Mouse (Mus musculus) gastrocnemius, postnatal 14 days (tissue): ENCODE data around the gene Tlk2. TPM values are rescaled to one million over a fixed set of nuclear protein-coding genes. Genes with fewer than 3 reads are reported as not detected.
"Not testable (repeated sequence)": the region's sequence is repeated elsewhere in the genome, so short reads cannot be mapped to it uniquely, and the experiment has no call there.

Source experiments
- DNase-seq: peaks from one replicate; pipeline ENCODE4 v3.0.0; 2021; ENCODE audit warnings: mixed read lengths
- intact Hi-C: fragments of 180-260 bp; cut with DNase I; formaldehyde crosslinking; loops from one replicate; pipeline ENCODE4 v1.15.1; 2025; ENCODE audit warnings: low total_unique reads
- long read RNA-seq, 2 experiments: library from polyadenylated mRNA; stranded (forward); transcript quantifications; one replicate each; pipeline ENCODE4 v2.0.0; 2021
- total RNA-seq, 2 experiments: library from RNA; stranded (reverse); gene quantifications; 2 replicates each; pipeline ENCODE4 v1.2.3; 2021

Gene Tlk2
- total RNA-seq = 10 to 100 TPM; 32.3 to 33.6 TPM
- long read RNA-seq, experiment 1, partial matches to known transcripts = 3 of 17 reads
- long read RNA-seq, experiment 1, other reads (novel, unspliced or antisense) = 7 of 17 reads
- long read RNA-seq, experiment 2, transcript Tlk2-204 (22 exons, 3,699 nt) = major isoform, 9 of 19 reads
- long read RNA-seq, experiment 2, partial matches to known transcripts = 3 of 19 reads
- long read RNA-seq, experiment 2, other reads (novel, unspliced or antisense) = 6 of 19 reads

GRCm38 (mm10) chr11:105178516-105178915 lies at the start of gene Tlk2:
Gene Tlk2 (plus strand): TSS chr11:105178807.
- DNase-seq = no peak
- intact Hi-C loops = no loop called here

DNA sequence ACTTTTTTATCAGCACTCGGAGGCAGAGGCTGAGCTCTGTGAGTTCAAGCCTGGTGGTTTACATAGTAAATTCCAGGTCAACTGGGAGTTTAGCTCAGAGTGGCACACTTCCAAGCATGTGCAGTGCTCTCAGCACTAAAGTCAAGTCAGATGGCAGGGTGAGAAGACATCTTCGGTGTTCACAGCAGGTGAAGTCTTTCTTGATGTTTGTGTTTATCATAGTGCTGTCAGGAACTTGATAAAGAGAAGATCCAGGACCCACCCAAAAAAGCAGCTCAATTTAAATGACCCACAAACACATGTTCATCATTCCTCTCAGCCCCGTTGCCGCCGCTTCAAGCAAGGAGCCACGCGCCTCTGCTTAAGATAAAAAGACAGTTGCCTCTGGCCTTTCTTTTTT lies 42.9 kb upstream of the Tlk2 start:
- no peak for DNase-seq
- intact Hi-C loops = no loop called here

DNA sequence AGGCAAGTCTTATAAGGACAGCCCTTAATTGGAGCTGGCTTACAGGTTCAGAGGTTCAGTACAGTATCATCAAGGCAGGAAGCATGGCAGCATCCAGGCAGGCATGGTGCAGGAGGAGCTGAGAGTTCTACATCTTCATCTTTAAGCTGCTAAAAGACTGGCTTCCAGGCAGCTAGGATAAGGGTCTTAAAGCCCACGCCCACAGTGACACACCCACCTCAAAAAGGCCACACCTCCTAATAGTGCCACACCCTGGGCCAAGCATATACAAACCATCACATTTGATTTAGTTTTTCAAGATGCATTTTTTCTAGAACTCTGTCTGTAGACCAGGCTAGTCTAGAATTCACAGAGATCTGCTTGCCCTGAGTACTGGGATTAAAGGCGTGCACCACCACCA lies 41.4 kb upstream of the Tlk2 start:
- intact Hi-C loops, DNase-seq: not testable (repeated sequence)

- intact Hi-C loops, DNase-seq: not testable (repeated sequence)
Measured at GRCm38 (mm10) chr11:105140512-105140911, 38.1 kb upstream of the Tlk2 start.

DNA sequence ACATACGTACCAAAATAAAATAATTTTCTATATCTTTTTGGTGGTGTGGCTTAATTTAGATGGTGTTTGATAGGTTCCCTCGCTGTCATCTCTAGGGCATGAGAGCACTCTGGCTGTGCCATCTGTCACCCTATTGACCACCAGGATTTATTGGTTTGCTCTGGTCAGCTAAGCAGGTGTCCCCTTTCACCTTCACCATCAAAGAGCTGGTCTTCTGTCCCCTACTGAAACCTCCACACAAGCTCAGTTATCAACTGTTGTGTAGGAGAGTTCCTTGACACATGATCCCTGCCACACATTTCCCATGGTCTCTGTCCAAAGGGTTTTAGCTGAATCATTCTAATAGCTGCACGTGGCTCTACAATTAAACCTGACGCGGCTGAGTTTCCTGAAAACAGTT lies 37.5 kb upstream of the Tlk2 start:
- DNase-seq = no peak
- intact Hi-C loops = no loop called here

- no peak for DNase-seq
- intact Hi-C loops = no loop called here
Measured at GRCm38 (mm10) chr11:105143564-105143963, 35.0 kb upstream of the Tlk2 start.

DNA sequence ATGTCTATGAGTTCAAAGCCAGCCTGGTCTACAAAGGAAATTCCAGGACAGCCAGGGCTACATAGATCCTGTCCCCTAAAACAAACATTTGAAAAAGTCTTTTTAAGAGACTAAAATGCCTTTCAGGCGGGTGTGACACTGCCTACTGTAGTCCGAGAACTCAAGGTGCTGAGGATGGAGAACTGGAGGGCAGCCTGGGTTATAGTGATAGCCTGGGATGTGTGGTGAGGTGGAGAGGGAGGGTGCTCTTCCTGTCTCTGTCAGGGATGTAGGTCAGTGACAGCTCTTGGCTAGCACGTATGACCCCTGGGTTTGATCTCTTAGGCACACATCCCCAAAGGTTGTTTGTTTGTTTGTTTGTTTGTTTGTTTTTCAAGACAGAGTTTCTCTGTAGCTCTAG lies 34.5 kb upstream of the Tlk2 start:
- no peak for DNase-seq
- intact Hi-C loops = no loop called here

GRCm38 (mm10) chr11:105144508-105145210 lies 33.9 kb upstream of the Tlk2 start:
- no peak for DNase-seq
- intact Hi-C loops = no loop called here

DNA sequence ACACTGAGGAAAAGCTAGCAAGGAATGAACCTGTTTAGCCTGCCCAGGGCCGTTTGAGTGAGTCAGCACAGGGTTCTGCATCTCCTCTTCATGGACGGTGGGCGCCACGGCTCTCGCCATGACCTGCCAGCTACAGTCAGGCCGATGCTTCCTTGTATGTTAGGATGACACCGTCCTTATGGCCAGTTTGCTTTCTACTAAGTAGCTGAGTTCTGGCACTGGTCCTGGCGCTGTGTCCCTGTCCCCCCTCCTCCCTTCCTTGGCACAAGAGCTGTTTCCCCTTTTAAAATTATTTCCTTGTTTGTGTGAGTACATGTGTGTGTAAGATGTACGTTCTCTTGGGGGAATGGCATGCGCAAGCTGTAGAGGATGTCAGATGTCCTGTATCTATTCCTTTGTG lies 33.4 kb upstream of the Tlk2 start:
- no peak for DNase-seq
- intact Hi-C loops = no loop called here

- intact Hi-C loops = no loop called here
Measured at GRCm38 (mm10) chr11:105146593-105146992, 32.0 kb upstream of the Tlk2 start, which contains the start of gene Gm10842. Gene Gm10842 (plus strand): TSS chr11:105146893.

GRCm38 (mm10) chr11:105149353-105149752 lies 29.3 kb upstream of the Tlk2 start:
- DNase-seq = no peak
- intact Hi-C loops = no loop called here

More at GRCm38 (mm10) chr11:105146593-105146992, 32.0 kb upstream of the Tlk2 start, which contains the start of gene Gm10842:
- no peak for DNase-seq

GRCm38 (mm10) chr11:105149766-105150165 lies 28.8 kb upstream of the Tlk2 start:
- no peak for DNase-seq
- intact Hi-C loops = no loop called here

DNA sequence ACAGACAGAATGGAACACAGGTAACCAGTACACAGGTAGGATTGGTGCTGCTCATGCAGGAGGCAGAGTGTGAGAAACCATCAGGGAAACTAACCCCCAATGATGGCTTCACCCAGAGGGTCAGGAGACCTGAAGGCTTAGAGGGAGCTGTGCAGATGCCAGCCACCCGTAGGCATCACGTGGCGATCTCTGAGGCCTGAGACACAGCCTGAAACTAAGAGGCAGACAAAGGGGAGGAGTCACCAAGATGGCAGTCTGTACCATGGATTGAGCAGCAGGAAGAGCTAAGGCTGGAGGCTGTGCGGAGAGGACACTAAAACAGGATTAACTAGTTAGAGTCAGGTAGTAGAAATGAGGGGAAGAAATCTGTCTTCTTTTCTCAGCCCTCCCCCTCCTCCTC lies 27.9 kb upstream of the Tlk2 start:
- intact Hi-C loops = no loop called here
- no peak for DNase-seq

GRCm38 (mm10) chr11:105151226-105152016 lies 27.2 kb upstream of the Tlk2 start:
- intact Hi-C loops = no loop called here
- no peak for DNase-seq

- intact Hi-C loops = no loop called here
- DNase-seq = no peak
Measured at GRCm38 (mm10) chr11:105152017-105152300, 26.6 kb upstream of the Tlk2 start.

- intact Hi-C loops = no loop called here
- DNase-seq = no peak
Measured at GRCm38 (mm10) chr11:105152357-105152899, 26.2 kb upstream of the Tlk2 start.

GRCm38 (mm10) chr11:105153068-105153833 lies 25.4 kb upstream of the Tlk2 start:
- DNase-seq = peak; percentile 22
- intact Hi-C loops = no loop called here

DNA sequence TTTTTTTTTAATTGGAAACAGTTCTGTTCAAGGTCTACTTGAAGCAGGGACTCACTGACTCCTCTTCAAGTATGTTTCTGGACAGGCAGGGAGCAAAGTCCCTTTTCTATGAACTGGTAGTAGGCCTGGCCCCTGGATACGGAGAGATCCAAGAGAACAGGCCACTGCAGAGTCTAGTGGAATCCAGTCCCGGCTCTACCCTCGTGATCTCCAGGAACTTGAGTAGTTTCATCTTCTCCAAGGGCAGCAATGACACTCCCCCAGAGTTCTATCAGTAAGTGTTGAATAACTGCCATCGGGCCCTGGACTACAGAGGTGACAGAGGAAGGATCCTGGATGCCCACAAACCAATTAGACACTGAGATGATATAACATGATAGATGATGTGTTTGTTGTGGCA lies 22.7 kb upstream of the Tlk2 start:
- DNase-seq = no peak
- intact Hi-C loops = no loop called here

- intact Hi-C loops = no loop called here
- DNase-seq = no peak
Measured at GRCm38 (mm10) chr11:105156748-105157267, 21.8 kb upstream of the Tlk2 start.
